Mouse (Mus musculus) kidney, adult 2 months (tissue): ENCODE measurements at regions not wholly inside any gene's neighbourhood (a gene's known extent, or its start where the extent isn't known, plus 50 kb on each side); places are given as distances from the start of the nearest gene placed in this dataset.

Source experiments
- DNase-seq: peaks from one replicate; pipeline ENCODE4 v3.0.0; 2021
- H3K27ac ChIP-seq: fragments of 200-500 bp; 2 replicates; pipeline ENCODE4 v1.5.1; 2012; ENCODE audit warnings: low read depth, low read length, control low read depth, inconsistent platforms; ENCODE audit not compliant: insufficient read depth
- H3K27me3 ChIP-seq: fragments of 200-500 bp; replicated peaks from 2 replicates; pipeline ENCODE4 v1.6.1; 2012; ENCODE audit warnings: mild to moderate bottlenecking, moderate library complexity, low read length, inconsistent platforms; ENCODE audit not compliant: control insufficient read depth, insufficient read depth
- H3K36me3 ChIP-seq: fragments of 200-500 bp; 2 replicates; pipeline ENCODE4 v1.6.1; 2012; ENCODE audit warnings: mild to moderate bottlenecking, moderate library complexity, low read length, inconsistent platforms; ENCODE audit not compliant: control insufficient read depth, insufficient read depth
- H3K4me1 ChIP-seq: fragments of 200-500 bp; 2 replicates; pipeline ENCODE4 v1.6.1; 2011; ENCODE audit warnings: low read length; ENCODE audit not compliant: control insufficient read depth, insufficient read depth
- H3K4me3 ChIP-seq: fragments of 200-500 bp; 2 replicates; pipeline ENCODE4 v1.5.1; 2011; ENCODE audit warnings: mild to moderate bottlenecking, low read depth, low read length, control low read depth; ENCODE audit not compliant: insufficient read depth
- CTCF ChIP-seq: fragments of 200-500 bp; conservative IDR thresholded peaks from 2 replicates; pipeline ENCODE4 v1.5.1; 2011; ENCODE audit warnings: low read depth, mild to moderate bottlenecking, control low read depth, low read length, moderate library complexity, mixed read lengths; ENCODE audit not compliant: insufficient read depth, insufficient read length
- POLR2A ChIP-seq: fragments of 200-500 bp; IDR thresholded peaks from one replicate; pipeline ENCODE4 v1.6.1; 2011; ENCODE audit warnings: low read depth, low read length, control low read depth
- WGBS: fragments of 180-500 bp; shearing (Covaris S2); methylation state at CpG from one replicate; pipeline ENCODE4 v1.1.7; 2018; 5-methylcytosine and 5-hydroxymethylcytosine counted together

- no peak overlapping the region for H3K27ac ChIP-seq
- H3K27me3 ChIP-seq, result no peaks in the 10 kb centered on the region
- no peaks in the 10 kb centered on the region for H3K4me1 ChIP-seq
- WGBS, result 70% methylated on average over 18 of the region's 18 CpGs
- no peak overlapping the region for H3K4me3 ChIP-seq
- peak; percentile 8 for DNase-seq
- no peak; the same call in 1 of the 2 replicates for TF ChIP-seq CTCF
- no peak for TF ChIP-seq POLR2A
- H3K36me3 ChIP-seq, result no peaks in the 10 kb centered on the region
Observed at GRCm38 (mm10) chr12:25785646-25786606, 629.1 kb downstream of the Rnf144a start.

GRCm38 (mm10) chr12:25784401-25784800 lies 630.7 kb downstream of the Rnf144a start:
- no peaks in the 10 kb centered on the region for H3K36me3 ChIP-seq
- no peak for DNase-seq
- H3K4me3 ChIP-seq, result no peak overlapping the region
- TF ChIP-seq POLR2A (no peak), CTCF (no peak)
- no peaks in the 10 kb centered on the region for H3K4me1 ChIP-seq
- H3K27ac ChIP-seq, result no peak overlapping the region
- H3K27me3 ChIP-seq, result no peaks in the 10 kb centered on the region
- 85% methylated on average over 3 of the region's 3 CpGs for WGBS

GRCm38 (mm10) chr12:25782972-25783717 lies 631.9 kb downstream of the Rnf144a start:
- WGBS, result 64% methylated on average over 10 of the region's 10 CpGs
- Histone ChIP-seq H3K27me3 (no peaks in the 10 kb centered on the region), H3K27ac (no peak overlapping the region), H3K36me3 (no peaks in the 10 kb centered on the region), H3K4me1 (no peaks in the 10 kb centered on the region), H3K4me3 (no peak overlapping the region)
- no peak for DNase-seq
- TF ChIP-seq CTCF, result no peak
- TF ChIP-seq POLR2A, result no peak

DNA sequence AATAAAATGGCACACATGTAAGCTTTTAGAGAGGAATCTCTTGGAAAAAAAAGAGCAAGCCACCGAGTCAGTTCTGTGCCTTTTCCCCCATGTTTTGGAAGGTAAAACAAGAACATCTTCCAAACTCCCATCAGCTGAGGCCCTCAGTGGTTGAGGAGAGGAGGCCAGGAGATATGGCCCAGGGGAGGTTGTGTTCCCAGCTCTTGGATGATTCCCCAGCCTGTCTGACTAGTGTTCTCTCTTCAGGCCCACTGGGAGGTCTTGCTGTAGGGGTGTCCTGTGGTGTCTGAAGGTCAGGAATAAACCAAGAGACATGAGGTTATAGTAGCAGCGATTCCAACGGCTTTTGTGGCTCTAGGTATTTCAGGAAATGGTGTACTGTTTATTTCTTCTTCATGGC lies 643.2 kb downstream of the Rnf144a start:
- H3K27ac ChIP-seq, result no peak overlapping the region
- no peak overlapping the region for H3K4me3 ChIP-seq
- H3K27me3 ChIP-seq, result no peaks in the 10 kb centered on the region
- 92% methylated on average over 3 of the region's 3 CpGs for WGBS
- no peak for DNase-seq
- no peaks in the 10 kb centered on the region for H3K4me1 ChIP-seq
- TF ChIP-seq POLR2A, result no peak
- TF ChIP-seq CTCF, result no peak
- H3K36me3 ChIP-seq, result no peaks in the 10 kb centered on the region

GRCm38 (mm10) chr12:25768644-25769043 lies 646.4 kb downstream of the Rnf144a start:
- Histone ChIP-seq H3K27ac (no peak overlapping the region), H3K36me3 (no peaks in the 10 kb centered on the region), H3K27me3 (no peaks in the 10 kb centered on the region), H3K4me3 (no peak overlapping the region), H3K4me1 (no peaks in the 10 kb centered on the region)
- no peak for TF ChIP-seq CTCF
- TF ChIP-seq POLR2A, result no peak
- peak; percentile 4 for DNase-seq
- WGBS, result 46% methylated on average over 5 of the region's 5 CpGs

- Histone ChIP-seq H3K4me1 (no peaks in the 10 kb centered on the region), H3K27ac (no peak overlapping the region), H3K4me3 (no peak overlapping the region), H3K36me3 (no peaks in the 10 kb centered on the region), H3K27me3 (no peaks in the 10 kb centered on the region)
- WGBS, result 97% methylated on average over 1 of the region's 1 CpGs
- TF ChIP-seq CTCF (no peak), POLR2A (no peak)
- DNase-seq, result no peak
Observed at GRCm38 (mm10) chr12:25763061-25763460, 652.0 kb downstream of the Rnf144a start.

GRCm38 (mm10) chr12:25757014-25757413 lies 658.0 kb downstream of the Rnf144a start:
- Histone ChIP-seq H3K4me3 (no peak overlapping the region), H3K27me3 (no peaks in the 10 kb centered on the region), H3K27ac (no peak overlapping the region), H3K36me3 (no peaks in the 10 kb centered on the region), H3K4me1 (no peaks in the 10 kb centered on the region)
- TF ChIP-seq POLR2A, result no peak
- no peak for DNase-seq
- 84% methylated on average over 5 of the region's 5 CpGs for WGBS
